Mouse (Mus musculus): ENCODE measurements around the gene Stx1b.
"Not testable (repeated sequence)": the region's sequence is repeated elsewhere in the genome, so short reads cannot be mapped to it uniquely, and the experiment has no call there.

Gene Stx1b

GRCm38 (mm10) chr7:127776878-127777473, 47.4 kb downstream of the Stx1b start:
- peak; percentile 88 to 96 for DNase-seq (ENCODE audit: low spot score in 2 of 2)

- peak in 1 of 2 experiments; percentile 87 for DNase-seq (ENCODE audit: low spot score in 2 of 2)
These were observed 47.9 kb downstream of the Stx1b start, which contains the start of gene Setd1a for GRCm38 (mm10) chr7:127776426-127776825. Gene Setd1a (plus strand): TSS chr7:127776670.

GRCm38 (mm10) chr7:127775837-127776236, 48.5 kb downstream of the Stx1b start:
- DNase-seq (ENCODE audit: low spot score in 2 of 2), result not testable (repeated sequence)

- peak in 1 of 2 experiments; percentile 62 for DNase-seq (ENCODE audit: low spot score in 2 of 2)
These were observed 50.5 kb downstream of the Stx1b start for GRCm38 (mm10) chr7:127773664-127774384.

- DNase-seq (ENCODE audit: low spot score in 2 of 2), result no peak
These were observed 51.8 kb downstream of the Stx1b start for GRCm38 (mm10) chr7:127772557-127772956.

GRCm38 (mm10) chr7:127772080-127772479, 52.3 kb downstream of the Stx1b start:
- no peak for DNase-seq (ENCODE audit: low spot score in 2 of 2)

GRCm38 (mm10) chr7:127771262-127771661, 53.1 kb downstream of the Stx1b start:
- no peak for DNase-seq (ENCODE audit: low spot score in 2 of 2)

GRCm38 (mm10) chr7:127770039-127770905, 54.1 kb downstream of the Stx1b start:
- no peak for DNase-seq (ENCODE audit: low spot score in 2 of 2)

GRCm38 (mm10) chr7:127769651-127770038, 54.7 kb downstream of the Stx1b start, which contains the start of gene Orai3:
Gene Orai3 (plus strand): TSS chr7:127769815.
- DNase-seq (ENCODE audit: low spot score in 2 of 2), result peak in 1 of 2 experiments; percentile 87

- peak; percentile 98 to 99 for DNase-seq (ENCODE audit: low spot score in 2 of 2)
These were observed 55.3 kb downstream of the Stx1b start for GRCm38 (mm10) chr7:127768997-127769593.

- no peak for DNase-seq (ENCODE audit: low spot score in 2 of 2)
These were observed 55.9 kb downstream of the Stx1b start for GRCm38 (mm10) chr7:127768346-127768996.

- no peak for DNase-seq (ENCODE audit: low spot score in 2 of 2)
These were observed 56.5 kb downstream of the Stx1b start for GRCm38 (mm10) chr7:127767671-127768345.

GRCm38 (mm10) chr7:127766851-127767609, 57.3 kb downstream of the Stx1b start:
- DNase-seq (ENCODE audit: low spot score in 2 of 2), result no peak

- no peak for DNase-seq (ENCODE audit: low spot score in 2 of 2)
These were observed 58.6 kb downstream of the Stx1b start for GRCm38 (mm10) chr7:127765756-127766155.

GRCm38 (mm10) chr7:127763642-127764041, 60.7 kb downstream of the Stx1b start:
- no peak for DNase-seq (ENCODE audit: low spot score in 2 of 2)

GRCm38 (mm10) chr7:127761026-127761425, 63.3 kb downstream of the Stx1b start:
- no peak for DNase-seq (ENCODE audit: low spot score in 2 of 2)

GRCm38 (mm10) chr7:127760478-127760877, 63.9 kb downstream of the Stx1b start:
- no peak for DNase-seq (ENCODE audit: low spot score in 2 of 2)

- DNase-seq (ENCODE audit: low spot score in 2 of 2), result no peak
These were observed 64.6 kb downstream of the Stx1b start for GRCm38 (mm10) chr7:127759716-127760115.

Measured in left cerebral cortex, adult 9 months (tissue).